Mouse (Mus musculus): ENCODE data around the gene Zyg11a.
"Not testable (repeated sequence)": the region's sequence is repeated elsewhere in the genome, so short reads cannot be mapped to it uniquely, and the experiment has no call there.

GRCm38 (mm10) chr4:108155141-108155540, 62.7 kb downstream of the Zyg11a start:
- not testable (repeated sequence) for TF ChIP-seq CTCF (IDR thresholded peaks at IDR 0.05; ENCODE audit: low read depth); EP300 (optimal IDR thresholded peaks at IDR 0.05)
